Mouse (Mus musculus) skeletal muscle tissue, adult 2 months (tissue): ENCODE measurements at regions not wholly inside any gene's neighbourhood (a gene's known extent, or its start where the extent isn't known, plus 50 kb on each side); places are given as distances from the start of the nearest gene placed in this dataset.

Source experiments
- DNase-seq: peaks from one replicate; pipeline ENCODE4 v3.0.0-alpha.2; 2012; ENCODE audit warnings: low read depth, low spot score

DNA sequence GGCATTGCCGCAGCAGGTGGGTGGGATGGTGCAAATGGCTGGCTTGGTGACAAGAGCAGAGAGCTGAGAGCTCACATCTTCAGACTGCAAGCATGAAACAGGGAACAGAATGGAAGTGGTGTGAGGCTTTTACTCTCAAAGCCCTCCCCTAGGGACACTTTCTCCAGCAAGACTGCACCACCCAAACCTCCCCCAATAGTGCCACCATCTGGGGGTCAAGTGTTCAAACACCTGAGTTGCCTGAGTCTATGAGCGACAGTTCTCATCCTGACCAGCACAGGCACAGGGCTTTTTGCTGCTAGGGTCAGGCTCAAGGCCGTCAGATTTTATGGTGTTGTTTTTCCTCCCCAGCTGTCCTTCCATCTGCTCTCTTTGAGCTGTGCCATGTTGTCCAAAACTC lies 337.9 kb upstream of the Eif4g2 start:
- no peak for DNase-seq

DNA sequence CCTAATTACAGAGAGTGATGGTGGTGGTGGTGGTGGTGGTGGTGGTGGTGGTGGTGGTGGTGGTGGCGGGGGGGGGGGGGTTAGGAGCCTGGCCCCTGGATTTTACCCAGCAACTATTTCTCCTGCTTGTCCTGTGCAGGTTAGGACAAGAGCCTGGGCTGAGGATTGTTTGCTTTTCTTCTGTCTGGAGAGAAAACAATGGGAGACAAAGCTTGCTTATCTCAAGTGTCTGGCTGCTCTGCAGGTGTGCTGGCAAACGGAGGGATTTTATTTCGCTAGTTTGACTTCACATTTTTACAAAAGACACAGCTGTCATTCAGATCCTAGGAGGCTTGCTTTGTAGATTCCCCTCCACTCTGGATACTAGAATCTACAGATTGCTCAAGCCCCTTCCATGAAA lies 334.9 kb upstream of the Eif4g2 start:
- DNase-seq = no peak

DNA sequence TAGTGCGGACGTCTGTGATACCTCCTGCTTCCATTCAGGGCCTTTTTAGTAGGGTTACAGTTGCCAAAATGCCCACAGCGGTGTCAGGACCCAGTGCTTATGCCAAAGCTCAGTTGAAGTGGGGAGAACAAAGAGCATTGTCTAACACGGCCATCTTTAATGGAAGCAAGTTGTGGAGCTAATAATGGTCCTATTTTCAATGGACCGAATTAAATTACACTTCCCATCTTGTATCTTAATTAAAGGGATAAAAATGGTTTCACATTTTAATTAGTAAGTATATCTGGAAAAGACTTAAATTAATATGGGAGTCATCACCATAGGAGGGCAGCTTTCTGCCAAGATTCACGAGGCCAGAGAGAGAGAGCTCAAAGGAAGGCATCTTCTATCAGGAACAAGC lies 333.2 kb upstream of the Eif4g2 start:
- no peak for DNase-seq

DNA sequence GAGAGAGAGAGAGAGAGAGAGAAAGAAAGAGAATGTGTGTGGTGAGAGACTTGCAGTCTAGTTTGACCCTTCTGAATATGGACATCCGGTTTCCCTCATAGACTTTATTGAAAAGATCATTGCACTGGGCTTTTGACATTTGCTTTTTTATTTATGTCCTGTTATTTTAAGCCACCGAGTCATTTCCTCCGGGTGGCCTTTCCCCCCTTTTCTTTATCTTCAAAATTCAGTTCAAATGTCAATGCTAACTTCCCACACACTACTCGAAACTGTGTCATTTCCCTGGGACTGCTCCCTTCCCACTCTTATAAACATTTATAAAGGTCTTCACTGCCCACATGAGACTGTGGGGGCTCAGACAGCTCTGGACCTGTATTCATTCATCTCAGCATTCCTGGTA lies 330.9 kb upstream of the Eif4g2 start:
- DNase-seq = no peak

GRCm38 (mm10) chr7:111412957-111413356 lies 330.1 kb upstream of the Eif4g2 start:
- DNase-seq = no peak

DNA sequence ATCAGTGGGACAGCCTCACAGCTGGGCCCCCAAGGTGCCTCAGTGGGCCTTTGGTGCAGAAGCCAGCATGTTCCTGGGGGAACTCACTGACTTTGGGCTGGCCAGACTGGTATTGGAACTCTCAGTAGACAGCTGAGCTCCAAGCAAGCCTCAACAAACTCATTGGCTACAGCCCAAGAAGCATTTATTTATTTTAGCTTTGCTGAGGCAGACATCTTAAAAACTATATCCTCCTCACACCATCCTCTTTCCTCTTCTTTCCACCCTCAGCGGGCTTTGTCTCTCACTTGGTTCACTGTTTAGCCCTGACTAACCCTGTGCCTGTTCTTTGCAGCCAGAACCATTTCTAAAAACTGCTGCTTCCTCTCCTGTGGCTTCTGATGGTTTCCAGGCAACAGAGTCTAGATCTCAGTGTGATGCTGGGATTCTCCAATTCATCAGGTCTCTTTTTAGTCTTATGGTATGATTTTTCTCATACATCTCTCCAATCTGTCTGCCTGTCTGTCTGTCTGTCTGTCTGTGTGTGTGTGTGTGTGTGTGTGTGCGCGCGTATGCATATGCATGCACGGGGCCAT lies 328.6 kb upstream of the Eif4g2 start:
- DNase-seq = no peak

DNA sequence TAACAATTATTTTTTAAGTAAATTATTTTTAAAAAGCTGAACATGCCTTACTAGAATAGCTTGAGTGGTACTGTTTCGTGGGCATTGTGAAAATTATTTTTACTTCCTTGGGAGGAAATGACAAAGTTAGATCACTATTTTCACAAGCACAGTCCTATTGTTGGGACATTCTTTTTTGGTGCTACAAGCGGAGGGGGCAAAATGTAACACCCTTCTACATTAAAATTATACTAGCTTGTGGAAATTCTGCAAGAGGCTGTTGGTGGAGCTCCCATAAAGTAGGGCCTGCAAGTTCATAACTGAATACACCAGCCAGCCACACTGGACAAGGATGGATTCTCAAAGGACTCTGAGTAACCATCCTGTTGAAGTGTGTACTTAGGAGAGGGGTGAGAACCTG lies 313.1 kb upstream of the Eif4g2 start:
- no peak for DNase-seq

DNA sequence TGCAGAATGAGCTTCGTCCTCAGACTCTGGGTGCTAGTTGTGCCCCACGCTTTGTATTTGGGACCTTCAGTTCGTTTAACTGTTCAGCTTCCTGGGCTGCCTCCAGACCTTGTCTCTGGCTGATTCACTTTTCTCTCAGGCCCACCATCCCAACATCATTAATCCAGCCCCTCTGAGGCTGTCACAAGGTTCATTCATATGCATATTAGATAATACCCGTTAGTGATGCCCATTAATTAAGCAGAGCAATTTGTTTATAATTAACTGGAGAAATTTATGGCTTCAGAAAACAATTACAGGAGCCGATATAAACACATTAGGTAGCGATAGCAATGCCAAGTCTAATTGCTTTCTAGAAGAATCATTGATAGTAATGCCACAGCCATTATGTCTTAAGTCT lies 312.3 kb upstream of the Eif4g2 start:
- DNase-seq = no peak

GRCm38 (mm10) chr7:111393846-111394245 lies 311.0 kb upstream of the Eif4g2 start:
- DNase-seq = no peak

- no peak for DNase-seq
Measured at GRCm38 (mm10) chr7:111389690-111390089, 306.9 kb upstream of the Eif4g2 start.

GRCm38 (mm10) chr7:111374534-111374933 lies 291.7 kb upstream of the Eif4g2 start:
- DNase-seq = no peak

DNA sequence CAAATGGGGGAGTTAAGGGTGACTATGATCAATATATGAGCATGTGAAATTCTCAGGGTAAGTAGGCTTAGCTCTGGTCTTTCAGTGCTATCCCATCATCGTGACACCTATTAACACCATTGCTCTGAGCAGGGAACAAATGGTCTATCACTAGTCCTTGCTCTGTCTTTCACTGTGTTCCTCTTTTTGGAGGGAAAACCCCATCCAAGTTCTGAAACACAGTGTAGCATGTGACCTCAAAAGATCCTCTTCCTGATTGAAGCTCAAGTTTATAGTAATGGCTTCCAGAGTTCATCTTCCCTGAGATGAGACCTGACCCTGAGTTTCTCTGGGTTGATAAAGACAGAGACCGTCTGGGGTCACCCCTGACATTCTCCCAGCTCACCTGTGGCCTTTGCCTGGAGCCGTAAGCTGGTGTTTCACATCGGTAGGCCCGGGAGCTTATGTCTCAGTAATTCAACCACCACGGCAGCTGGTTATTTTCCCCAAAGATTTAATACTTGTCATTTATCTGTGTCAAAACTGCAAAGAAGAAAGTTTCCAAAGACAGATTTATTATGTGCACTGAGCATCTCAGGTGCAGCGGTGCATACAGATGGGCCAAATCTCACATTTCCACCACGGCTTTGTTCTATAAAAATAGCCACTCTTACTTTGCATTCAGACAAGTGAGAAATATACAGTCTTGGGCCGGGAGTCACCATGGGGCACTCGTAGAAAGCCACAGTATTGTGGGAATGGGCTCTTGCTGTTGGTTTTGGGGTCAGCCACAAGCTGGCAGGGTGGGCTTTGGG lies 290.7 kb upstream of the Eif4g2 start:
- no peak for DNase-seq

DNA sequence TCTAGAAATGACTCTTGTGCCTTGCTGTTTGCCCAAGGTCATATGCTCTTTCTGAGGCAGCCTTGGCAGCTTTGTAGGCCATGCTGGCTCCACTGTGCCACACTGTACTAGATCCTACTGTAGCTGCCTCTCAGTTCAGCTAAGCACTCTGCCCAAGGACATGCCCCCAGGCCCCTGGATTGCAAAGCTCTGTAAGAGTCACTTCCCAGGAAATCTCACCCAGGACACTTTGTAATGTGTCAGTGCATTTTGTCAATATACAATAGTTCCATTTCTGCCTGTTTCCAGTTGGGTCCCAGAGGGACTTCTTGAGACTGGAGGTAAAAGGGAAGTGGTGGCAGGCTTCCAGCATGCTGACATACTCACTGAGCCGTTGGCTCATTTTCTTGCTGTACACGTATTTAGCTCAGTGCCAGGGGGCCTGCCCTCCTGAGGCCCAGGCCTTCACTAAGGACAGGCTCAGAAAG lies 287.6 kb upstream of the Eif4g2 start:
- DNase-seq = peak; percentile 43

GRCm38 (mm10) chr7:111368296-111369004 lies 285.6 kb upstream of the Eif4g2 start:
- DNase-seq = no peak

GRCm38 (mm10) chr7:111366951-111367653 lies 284.3 kb upstream of the Eif4g2 start:
- no peak for DNase-seq

- peak; percentile 29 for DNase-seq
Measured at GRCm38 (mm10) chr7:111365384-111365783, 282.6 kb upstream of the Eif4g2 start.

GRCm38 (mm10) chr7:111363206-111363605 lies 280.4 kb upstream of the Eif4g2 start:
- no peak for DNase-seq

GRCm38 (mm10) chr7:111362646-111363045 lies 279.8 kb upstream of the Eif4g2 start:
- no peak for DNase-seq

DNA sequence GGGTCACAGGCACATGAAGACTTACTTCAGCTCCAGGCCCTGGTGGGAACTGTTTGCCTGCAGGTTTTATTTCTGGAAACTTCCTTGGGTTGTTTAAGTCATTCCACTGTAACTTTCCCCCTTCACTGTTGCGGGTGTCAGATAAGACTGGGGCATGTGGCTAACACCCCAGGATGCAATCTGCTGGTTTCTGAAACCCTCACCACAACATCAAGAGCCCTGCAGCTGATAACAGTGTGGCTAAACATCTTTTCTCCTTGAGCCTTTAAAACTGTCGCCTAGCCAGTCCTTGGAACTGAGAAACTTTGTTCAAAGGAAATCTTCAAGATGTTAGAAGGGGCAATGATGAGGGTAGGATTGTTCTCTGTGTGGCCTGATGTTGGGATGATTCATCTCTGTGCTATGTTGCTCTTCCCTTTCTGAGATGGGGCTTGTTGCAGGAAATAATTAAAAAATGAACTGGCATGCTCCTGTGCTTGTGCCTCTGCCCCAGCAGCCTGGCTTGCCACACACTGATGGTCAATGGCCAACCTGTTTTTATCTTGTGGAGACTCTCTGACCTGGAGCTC lies 272.3 kb upstream of the Eif4g2 start:
- no peak for DNase-seq

- no peak for DNase-seq
Measured at GRCm38 (mm10) chr7:111354066-111354465, 271.2 kb upstream of the Eif4g2 start.

DNA sequence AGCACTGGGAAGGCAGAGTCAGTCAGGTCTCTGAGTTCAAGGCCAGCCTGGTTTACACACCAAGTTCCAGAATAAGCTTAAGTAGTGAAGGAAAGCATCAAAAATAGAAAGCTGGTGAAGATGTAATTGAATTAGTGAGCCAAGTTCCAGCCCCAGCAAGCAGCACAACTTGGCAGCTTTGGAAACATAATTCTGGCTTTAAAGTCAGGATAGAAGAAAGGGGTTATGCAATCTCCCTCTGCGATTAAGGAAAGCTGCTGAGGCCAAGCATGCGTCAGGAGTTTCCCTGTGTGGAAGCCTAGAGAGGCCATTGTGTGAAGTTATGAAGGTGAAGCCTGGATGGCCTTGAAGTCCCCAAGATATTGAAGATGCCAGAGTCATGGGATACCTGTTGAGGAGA lies 269.3 kb upstream of the Eif4g2 start:
- DNase-seq = peak; percentile 13

GRCm38 (mm10) chr7:111345117-111345516 lies 262.3 kb upstream of the Eif4g2 start:
- DNase-seq = no peak
